Mouse (Mus musculus) megakaryocyte, embryonic 14.5 days (primary cell): ENCODE data around the gene Gast.

Experiments used
- FLI1 ChIP-seq: IDR thresholded peaks from 2 replicates; pipeline ENCODE4 v1.6.1; 2012; ENCODE audit warnings: low read length, inconsistent platforms, mixed read lengths
- GATA1 ChIP-seq: IDR thresholded peaks from 3 replicates; pipeline ENCODE4 v1.6.1; 2012; ENCODE audit warnings: mixed read lengths, low read length, inconsistent platforms, borderline replicate concordance

GRCm38 (mm10) chr11:100318529-100319451 lies 15.4 kb upstream of the Gast start:
- no peak for TF ChIP-seq GATA1
- TF ChIP-seq FLI1 = no peak
